Mouse (Mus musculus): ENCODE measurements at regions not wholly inside any gene's neighbourhood (a gene's known extent, or its start where the extent isn't known, plus 50 kb on each side); places are given as distances from the start of the nearest gene placed in this dataset.
"Not testable (repeated sequence)": the region's sequence is repeated elsewhere in the genome, so short reads cannot be mapped to it uniquely, and the experiment has no call there.

DNA sequence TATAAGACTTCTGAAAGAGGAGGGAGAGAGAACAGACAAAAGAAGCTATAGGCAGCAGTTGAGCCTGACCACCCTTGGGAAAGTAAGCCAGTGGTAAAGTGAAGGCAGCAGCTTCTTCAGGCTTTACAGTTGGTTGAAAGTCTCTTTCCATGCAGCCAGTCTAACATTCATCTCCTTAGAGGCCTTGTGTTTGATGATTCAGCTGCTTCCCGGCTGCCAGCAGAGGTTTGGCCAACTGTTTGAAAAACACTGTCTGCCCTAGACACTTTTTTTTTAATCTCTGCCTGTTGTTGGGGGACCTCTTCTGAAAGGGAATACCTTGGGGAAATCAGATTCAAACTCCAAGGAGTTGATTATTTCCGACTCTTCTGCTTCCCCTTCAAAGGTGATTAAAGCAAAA is 123.1 kb upstream of the Cldn34b3 start:
- Histone ChIP-seq H3K4me2 (ENCODE audit: low read length) (no peak overlapping the region), H3K27ac (replicated peaks in 1 of 2; ENCODE audit: control insufficient read depth in 1 of 2, insufficient read depth in 1 of 2, low read depth in 2 of 2, low read length in 2 of 2) (no peak overlapping the region), H3K36me3 (ENCODE audit: control insufficient read depth, insufficient read depth, low read length) (no peaks in the 10 kb centered on the region), H3K4me3 (ENCODE audit: control insufficient read depth in 1 of 2, insufficient read depth in 1 of 2, low read depth in 1 of 2, low read length in 2 of 2) (no peak overlapping the region), H3K9me3 (ENCODE audit: control insufficient read depth, low read length) (no peaks in the 10 kb centered on the region), H3K4me1 (ENCODE audit: control insufficient read depth in 2 of 2, insufficient read depth in 2 of 2, low read length in 2 of 2) (no peaks in the 10 kb centered on the region), H3K27me3 (ENCODE audit: control insufficient read depth, insufficient read depth, low read length) (no peaks in the 10 kb centered on the region), H3K9ac (ENCODE audit: low read length) (no peak overlapping the region)
- 77% methylated on average over 2 of the region's 2 CpGs for WGBS
- ATAC-seq (ENCODE audit: insufficient number of reproducible peaks, insufficient read depth, low FRiP score, low read depth) = no peak

DNA sequence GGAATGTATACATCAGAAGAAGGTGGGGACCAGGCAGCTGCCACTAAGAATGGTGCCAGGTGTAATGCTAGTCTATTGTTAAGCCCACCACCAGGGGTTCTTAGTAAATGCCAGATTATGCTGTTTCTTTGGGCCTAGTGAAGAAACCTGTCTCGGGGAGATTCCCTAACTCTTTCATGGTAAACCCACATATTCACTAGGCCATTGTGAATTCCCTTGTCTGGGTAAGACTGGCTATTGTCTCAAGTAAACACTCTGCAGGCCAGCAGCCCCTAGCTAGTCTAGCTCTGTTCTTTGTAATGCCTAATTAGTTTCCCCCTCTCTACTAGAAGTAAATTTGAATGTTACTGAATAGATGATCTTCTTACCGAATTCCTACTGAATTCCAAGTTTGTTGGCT is 89.3 kb upstream of the Cldn34b3 start:
- not testable (repeated sequence) for H3K27me3 ChIP-seq (ENCODE audit: control insufficient read depth, insufficient read depth, low read length); H3K9me3 ChIP-seq (ENCODE audit: control insufficient read depth, low read length); H3K27ac ChIP-seq (replicated peaks in 1 of 2; ENCODE audit: control insufficient read depth in 1 of 2, insufficient read depth in 1 of 2, low read depth in 2 of 2, low read length in 2 of 2); ATAC-seq (ENCODE audit: insufficient number of reproducible peaks, insufficient read depth, low FRiP score, low read depth); H3K36me3 ChIP-seq (ENCODE audit: control insufficient read depth, insufficient read depth, low read length); H3K4me2 ChIP-seq (ENCODE audit: low read length); H3K4me1 ChIP-seq (ENCODE audit: control insufficient read depth in 2 of 2, insufficient read depth in 2 of 2, low read length in 2 of 2); H3K9ac ChIP-seq (ENCODE audit: low read length); H3K4me3 ChIP-seq (ENCODE audit: control insufficient read depth in 1 of 2, insufficient read depth in 1 of 2, low read depth in 1 of 2, low read length in 2 of 2)
- 70% methylated on average over 2 of the region's 2 CpGs for WGBS

DNA sequence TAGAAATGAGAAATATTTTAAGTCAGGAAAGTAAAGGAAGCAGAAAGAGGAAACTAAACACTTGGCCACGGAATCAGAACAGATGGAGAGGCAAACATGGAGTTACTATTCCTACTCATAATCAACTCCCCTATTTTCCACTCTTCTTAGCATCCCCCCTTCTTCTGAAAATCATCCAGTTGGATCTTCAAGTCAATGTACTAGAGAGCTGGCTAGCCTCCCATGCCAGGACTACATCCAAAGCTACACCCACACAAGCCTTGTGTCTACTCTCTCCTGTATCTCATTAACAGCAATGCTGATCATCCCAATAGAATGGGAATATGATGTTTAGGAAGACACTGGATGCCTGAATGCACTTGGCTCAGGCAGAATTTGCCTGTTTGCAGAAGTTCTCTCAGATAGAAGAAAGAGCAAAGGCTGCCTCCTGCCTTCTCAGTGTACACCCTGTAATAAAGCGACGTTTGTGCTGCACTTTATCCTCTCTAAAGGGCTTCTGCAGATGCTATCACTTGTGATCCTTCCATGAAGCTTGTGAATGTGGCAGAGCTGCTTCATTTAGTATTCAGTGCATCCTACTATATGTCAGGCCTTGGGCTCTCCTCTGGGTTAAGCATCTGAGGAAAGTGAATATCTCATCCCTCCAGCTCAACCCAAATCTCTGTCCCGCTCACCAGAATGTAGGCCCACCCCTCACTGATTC is 82.5 kb upstream of the Cldn34b3 start:
- H3K4me3 ChIP-seq (ENCODE audit: control insufficient read depth in 1 of 2, insufficient read depth in 1 of 2, low read depth in 1 of 2, low read length in 2 of 2) = no peak overlapping the region
- no peak overlapping the region for H3K9ac ChIP-seq (ENCODE audit: low read length)
- no peak for ATAC-seq (ENCODE audit: insufficient number of reproducible peaks, insufficient read depth, low FRiP score, low read depth)
- no peaks in the 10 kb centered on the region for H3K4me1 ChIP-seq (ENCODE audit: control insufficient read depth in 2 of 2, insufficient read depth in 2 of 2, low read length in 2 of 2)
- H3K9me3 ChIP-seq (ENCODE audit: control insufficient read depth, low read length) = no peaks in the 10 kb centered on the region
- WGBS = 68% methylated on average over 4 of the region's 4 CpGs
- no peak overlapping the region for H3K4me2 ChIP-seq (ENCODE audit: low read length)
- H3K27me3 ChIP-seq (ENCODE audit: control insufficient read depth, insufficient read depth, low read length) = no peaks in the 10 kb centered on the region
- H3K27ac ChIP-seq (replicated peaks in 1 of 2; ENCODE audit: control insufficient read depth in 1 of 2, insufficient read depth in 1 of 2, low read depth in 2 of 2, low read length in 2 of 2) = no peak overlapping the region
- no peaks in the 10 kb centered on the region for H3K36me3 ChIP-seq (ENCODE audit: control insufficient read depth, insufficient read depth, low read length)

DNA sequence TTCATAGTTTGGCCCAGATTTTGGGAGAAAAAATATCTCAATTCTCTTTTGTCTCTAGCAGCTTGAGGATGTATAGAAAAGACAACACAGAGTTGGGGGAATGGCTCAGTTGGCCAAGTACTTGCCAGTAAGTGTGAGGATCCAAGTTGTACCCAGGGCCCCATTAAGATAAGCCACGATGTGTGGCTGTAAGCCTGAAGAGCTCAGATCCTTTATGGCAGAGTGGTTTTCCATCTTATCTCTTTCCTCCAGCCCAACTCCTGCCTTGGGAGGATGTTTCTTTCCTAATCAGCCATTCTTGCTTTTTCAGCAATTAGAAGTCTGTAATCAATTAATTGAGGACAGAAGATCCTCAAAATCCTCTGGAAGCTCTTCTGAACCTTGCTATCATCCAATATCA is 63.5 kb upstream of the Cldn34b3 start:
- Histone ChIP-seq H3K9me3 (ENCODE audit: control insufficient read depth, low read length) (no peaks in the 10 kb centered on the region), H3K27ac (replicated peaks in 1 of 2; ENCODE audit: control insufficient read depth in 1 of 2, insufficient read depth in 1 of 2, low read depth in 2 of 2, low read length in 2 of 2) (no peak overlapping the region), H3K4me2 (ENCODE audit: low read length) (no peak overlapping the region), H3K4me3 (ENCODE audit: control insufficient read depth in 1 of 2, insufficient read depth in 1 of 2, low read depth in 1 of 2, low read length in 2 of 2) (no peak overlapping the region), H3K9ac (ENCODE audit: low read length) (no peak overlapping the region), H3K4me1 (ENCODE audit: control insufficient read depth in 2 of 2, insufficient read depth in 2 of 2, low read length in 2 of 2) (no peaks in the 10 kb centered on the region), H3K27me3 (ENCODE audit: control insufficient read depth, insufficient read depth, low read length) (no peaks in the 10 kb centered on the region), H3K36me3 (ENCODE audit: control insufficient read depth, insufficient read depth, low read length) (no peaks in the 10 kb centered on the region)
- ATAC-seq (ENCODE audit: insufficient number of reproducible peaks, insufficient read depth, low FRiP score, low read depth) = no peak
- 14% methylated on average over 1 of the region's 1 CpGs for WGBS

DNA sequence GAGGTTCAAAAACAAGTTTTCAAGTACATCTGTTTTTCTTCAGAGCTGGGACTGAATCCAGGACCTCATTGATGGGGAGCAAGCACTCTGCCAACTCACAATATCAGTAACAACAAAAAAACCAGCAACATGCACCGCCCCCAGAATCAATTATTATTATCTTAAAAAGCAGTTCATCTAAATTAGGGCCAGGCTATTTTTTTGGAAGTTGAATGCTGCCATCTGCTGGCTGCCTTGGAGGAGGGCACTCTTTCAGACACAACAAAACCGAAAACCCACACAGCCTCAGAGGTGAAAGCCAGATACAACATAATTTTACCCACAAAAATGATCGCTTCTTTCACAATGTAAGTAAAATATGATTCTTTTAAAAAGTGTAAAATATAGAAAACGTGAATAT is 62.7 kb upstream of the Cldn34b3 start:
- Histone ChIP-seq H3K4me1 (ENCODE audit: control insufficient read depth in 2 of 2, insufficient read depth in 2 of 2, low read length in 2 of 2) (no peaks in the 10 kb centered on the region), H3K27me3 (ENCODE audit: control insufficient read depth, insufficient read depth, low read length) (no peaks in the 10 kb centered on the region), H3K36me3 (ENCODE audit: control insufficient read depth, insufficient read depth, low read length) (no peaks in the 10 kb centered on the region), H3K9me3 (ENCODE audit: control insufficient read depth, low read length) (no peaks in the 10 kb centered on the region), H3K27ac (replicated peaks in 1 of 2; ENCODE audit: control insufficient read depth in 1 of 2, insufficient read depth in 1 of 2, low read depth in 2 of 2, low read length in 2 of 2) (no peak overlapping the region), H3K4me2 (ENCODE audit: low read length) (no peak overlapping the region), H3K4me3 (ENCODE audit: control insufficient read depth in 1 of 2, insufficient read depth in 1 of 2, low read depth in 1 of 2, low read length in 2 of 2) (no peak overlapping the region), H3K9ac (ENCODE audit: low read length) (no peak overlapping the region)
- WGBS = 14% methylated on average over 4 of the region's 4 CpGs
- no peak for ATAC-seq (ENCODE audit: insufficient number of reproducible peaks, insufficient read depth, low FRiP score, low read depth)

All from heart, embryonic 14.5 days (tissue).